Comparison of ENCODE assay signal across 10 mouse cellular contexts in the genomic region with DNA sequence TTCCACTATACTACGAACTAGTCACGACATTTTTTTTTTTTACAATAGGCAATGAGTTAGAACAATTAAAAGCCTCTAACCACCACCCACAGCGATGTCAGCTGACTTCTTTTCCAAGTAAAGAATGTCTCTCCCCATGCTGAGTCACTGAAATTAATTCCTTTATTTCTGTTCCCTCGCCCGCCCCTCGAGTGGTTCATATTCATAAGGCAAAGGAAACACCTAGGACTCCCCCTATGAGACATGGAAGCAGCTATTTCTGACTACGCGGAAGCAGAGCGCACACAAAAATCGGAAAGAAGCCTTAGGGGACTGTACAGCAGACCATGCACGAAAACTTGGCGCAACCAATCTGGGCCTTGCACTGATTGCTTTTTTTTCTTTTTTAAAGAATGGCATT.
DNase-seq lines count a peak whose midpoint lies in the region; ATAC-seq lines count a peak whose summit lies in the region.
"Had no signal": no experiment of that assay in that cellular context is flagged by ENCODE, and none has a peak within 500 bp of the region (broad histone marks: within the 10 kb centered on the region; RNA-seq: fewer than 3 reads in every experiment).

No protein-coding gene starts in this region.

- no peak overlapping the region for H3K9ac ChIP-seq in hindbrain, embryonic 16.5 days (ENCODE audit: low read depth, low read length)
- no peak overlapping the region; the same call in 1 of the 2 replicates for H3K9ac ChIP-seq in neural tube, embryonic 15.5 days (replicated peaks)
- H3K9ac ChIP-seq: liver, postnatal 0 days had no signal

- no peaks in the 10 kb centered on the region for H3K36me3 ChIP-seq in heart, embryonic 10.5 days
- no peaks in the 10 kb centered on the region for H3K36me3 ChIP-seq in hindbrain, embryonic 16.5 days (ENCODE audit: control insufficient read depth, insufficient read depth, low read length)
- H3K36me3 ChIP-seq in neural tube, embryonic 15.5 days = no peaks in the 10 kb centered on the region

- H3K4me1 ChIP-seq in heart, embryonic 10.5 days = peaks cover 15% of the 10 kb centered on the region; the same call in 1 of the 2 replicates
- peaks cover 6% of the 10 kb centered on the region; the same call in 1 of the 2 replicates for H3K4me1 ChIP-seq in hindbrain, embryonic 16.5 days (ENCODE audit: control insufficient read depth, insufficient read depth, low read depth, low read length)
- peaks cover 18% of the 10 kb centered on the region for H3K4me1 ChIP-seq in neural tube, embryonic 15.5 days

- peak overlapping the region; percentile 65; the same call in 1 of the 2 replicates for H3K4me3 ChIP-seq in heart, embryonic 10.5 days
- no peak overlapping the region for H3K4me3 ChIP-seq in hindbrain, embryonic 16.5 days (ENCODE audit: low read length)
- no peak overlapping the region for H3K4me3 ChIP-seq in neural tube, embryonic 15.5 days (replicated peaks)

- ATAC-seq in hindbrain, embryonic 16.5 days = no peak
- 0 out of 2 replicates have a peak, but pooled peaks have one; percentile 51 for ATAC-seq in neural tube, embryonic 15.5 days (ENCODE audit: low FRiP score)
- ATAC-seq in cerebellum, adult (ENCODE audit: insufficient number of reproducible peaks, low FRiP score, low TSS enrichment) = no peak
- ATAC-seq: liver, postnatal 0 days had no signal

- no peaks in the 10 kb centered on the region for H3K9me3 ChIP-seq in heart, embryonic 10.5 days
- no peaks in the 10 kb centered on the region for H3K9me3 ChIP-seq in hindbrain, embryonic 16.5 days (ENCODE audit: control insufficient read depth, low read length)
- H3K9me3 ChIP-seq in neural tube, embryonic 15.5 days (replicated peaks) = no peaks in the 10 kb centered on the region

- DNase-seq in heart, embryonic 10.5 days (ENCODE audit: low spot score) = no peak
- DNase-seq in heart, adult 9 months (ENCODE audit: low spot score in 2 of 2) = no peak
- DNase-seq in right cerebral cortex, adult 2 months (ENCODE audit: low spot score in 2 of 2) = peak; percentile 18 to 49
- DNase-seq in right cerebral cortex, postnatal 25 days = no peak
- no peak for DNase-seq in thymus, postnatal 36 days
- DNase-seq: liver, postnatal 0 days; thymus, adult 18-20 months had no signal

- H3K4me2 ChIP-seq in hindbrain, embryonic 16.5 days (ENCODE audit: low read length) = peak overlapping the region; percentile 84
- peak overlapping the region; percentile 89 for H3K4me2 ChIP-seq in neural tube, embryonic 15.5 days

- WGBS in heart, embryonic 10.5 days = 86% methylated on average over 12 of the region's 12 CpGs
- WGBS in hindbrain, embryonic 16.5 days = 50% methylated on average over 12 of the region's 12 CpGs
- 51% methylated on average over 12 of the region's 12 CpGs for WGBS in neural tube, embryonic 15.5 days

- no peak overlapping the region for H3K27ac ChIP-seq in heart, embryonic 10.5 days
- H3K27ac ChIP-seq in hindbrain, embryonic 16.5 days (ENCODE audit: low read depth, low read length) = no peak overlapping the region
- H3K27ac ChIP-seq in neural tube, embryonic 15.5 days (replicated peaks) = no peak overlapping the region

- no peaks in the 10 kb centered on the region for H3K27me3 ChIP-seq in heart, embryonic 10.5 days (ENCODE audit: insufficient read depth, poor library complexity, severe bottlenecking)
- no peaks in the 10 kb centered on the region for H3K27me3 ChIP-seq in hindbrain, embryonic 16.5 days (replicated peaks; ENCODE audit: control insufficient read depth, insufficient read depth, low read length)
- no peaks in the 10 kb centered on the region for H3K27me3 ChIP-seq in neural tube, embryonic 15.5 days (replicated peaks)

Comparison
In these comparisons a context has a peak if more than half of its experiments do, and no peak if none do; other contexts are left out.
1. DNase-seq: peak in right cerebral cortex, adult 2 months (2 of 2); none in heart, embryonic 10.5 days (single experiment), heart, adult 9 months (0 of 2), right cerebral cortex, postnatal 25 days (single experiment) and thymus, postnatal 36 days (0 of 2).